Mouse (Mus musculus) gastrocnemius, adult 18-20 months (tissue): ENCODE measurements around the gene Pitpnb. TPM values are rescaled to one million over a fixed set of nuclear protein-coding genes. Genes with fewer than 3 reads are reported as not detected.
A peak's percentile ranks its signal among the peaks of the same experiment; 100 is the strongest.

Source experiments
- DNase-seq: peaks from one replicate; pipeline ENCODE4 v3.0.0; 2021; ENCODE audit warnings: low spot score
- total RNA-seq, 2 experiments: library from RNA; stranded (reverse); gene quantifications; 2 replicates each; pipeline ENCODE4 v1.2.3; 2021

Pitpnb gene
- total RNA-seq, 2 experiments from 2014 or later: 21.1 to 22.0 TPM

GRCm38 (mm10) chr5:111396199-111396598, 65.6 kb downstream of the Pitpnb start:
- DNase-seq: no peak

GRCm38 (mm10) chr5:111398471-111398870, 67.9 kb downstream of the Pitpnb start:
- no peak for DNase-seq

- DNase-seq: no peak
Observed at GRCm38 (mm10) chr5:111399271-111399670, 68.7 kb downstream of the Pitpnb start.

DNA sequence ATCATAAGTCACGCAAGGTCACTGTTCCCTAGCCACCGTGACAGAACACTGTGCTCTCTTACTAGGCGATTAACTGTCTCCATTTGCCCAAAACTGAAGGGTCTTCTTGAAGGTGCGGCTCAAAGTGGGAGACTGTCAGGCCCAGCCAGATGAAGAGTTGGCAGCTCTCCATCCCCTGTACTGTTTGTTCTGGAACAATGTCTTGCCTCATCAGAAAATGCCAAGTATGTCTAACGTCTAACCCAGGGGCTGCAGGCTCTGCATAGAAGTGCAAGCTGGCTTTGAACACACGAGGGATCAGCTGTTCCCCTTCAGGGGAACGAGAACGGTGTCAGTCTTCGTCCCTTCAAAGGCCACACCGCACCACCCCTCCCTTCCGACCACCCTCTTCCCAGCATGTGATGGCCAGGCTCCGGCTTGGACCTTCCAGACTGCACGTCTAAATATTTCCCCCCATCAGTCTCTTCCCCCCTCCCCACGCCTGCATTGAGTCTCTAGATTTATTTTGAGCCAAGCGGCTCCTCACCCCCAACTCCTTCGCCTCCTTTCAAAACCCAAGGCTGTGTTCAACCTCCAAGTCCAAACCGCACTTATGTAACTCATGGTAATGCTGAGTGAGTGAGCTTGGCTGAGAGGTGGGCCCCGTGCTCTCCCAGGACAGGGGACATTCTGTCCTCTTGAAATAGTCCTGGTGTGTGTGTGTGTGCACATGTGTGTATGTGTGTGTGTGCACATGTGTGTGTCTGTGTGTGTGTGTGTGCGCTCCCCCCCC, 71.5 kb downstream of the Pitpnb start:
- peak; percentile 40 for DNase-seq

DNA sequence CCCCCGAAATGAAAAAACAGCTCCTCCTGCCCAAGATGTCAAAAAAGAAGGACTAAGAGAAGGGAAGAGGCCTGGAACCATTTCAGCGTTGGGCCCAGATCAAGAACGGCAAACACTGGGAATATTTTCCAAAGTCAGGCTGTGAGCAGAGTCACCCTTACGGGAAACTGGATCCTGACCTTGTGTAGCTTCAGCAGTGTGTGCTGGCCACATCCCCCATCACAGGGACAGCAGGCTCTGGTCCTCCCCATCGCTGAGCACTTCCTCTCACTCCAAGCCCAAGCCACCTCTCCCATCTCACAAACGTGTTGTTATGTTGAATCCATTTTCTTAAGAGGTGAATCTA, 72.1 kb downstream of the Pitpnb start:
- peak; percentile 51 for DNase-seq

- DNase-seq: no peak
Observed at GRCm38 (mm10) chr5:111404721-111405120, 74.2 kb downstream of the Pitpnb start.

- DNase-seq: peak; percentile 58
Observed at GRCm38 (mm10) chr5:111408470-111409105, 78.0 kb downstream of the Pitpnb start.

DNA sequence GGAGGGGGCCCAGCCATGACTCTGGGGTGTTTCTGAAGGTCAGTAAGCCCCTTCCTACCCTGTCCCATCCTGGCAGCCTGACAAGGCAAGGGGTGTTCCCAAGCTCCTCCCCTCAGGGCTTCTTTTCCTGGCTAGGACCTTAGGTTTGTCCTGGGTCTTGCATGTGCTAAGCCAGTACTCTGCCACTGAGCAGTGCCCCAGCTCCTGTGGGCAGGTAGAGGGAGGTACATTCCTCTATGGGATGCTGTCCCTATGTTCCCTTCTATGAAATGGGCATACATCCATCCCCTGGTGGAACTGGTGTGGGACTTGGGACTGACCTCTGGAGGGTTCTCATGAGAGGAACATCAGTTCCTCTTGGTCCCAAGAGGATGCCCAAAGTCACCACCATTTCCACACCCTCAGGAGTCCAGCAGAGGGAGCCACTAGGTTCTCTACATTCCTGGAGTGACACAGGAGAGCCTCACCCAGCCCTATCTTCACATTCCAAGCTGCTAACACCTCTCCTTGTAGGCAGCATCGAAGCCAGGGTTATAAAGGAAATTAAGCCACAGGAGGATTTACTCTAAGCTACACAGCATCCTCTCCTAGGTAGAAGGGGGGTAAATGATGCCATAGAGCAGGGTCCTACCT, 79.0 kb downstream of the Pitpnb start:
- no peak for DNase-seq

DNA sequence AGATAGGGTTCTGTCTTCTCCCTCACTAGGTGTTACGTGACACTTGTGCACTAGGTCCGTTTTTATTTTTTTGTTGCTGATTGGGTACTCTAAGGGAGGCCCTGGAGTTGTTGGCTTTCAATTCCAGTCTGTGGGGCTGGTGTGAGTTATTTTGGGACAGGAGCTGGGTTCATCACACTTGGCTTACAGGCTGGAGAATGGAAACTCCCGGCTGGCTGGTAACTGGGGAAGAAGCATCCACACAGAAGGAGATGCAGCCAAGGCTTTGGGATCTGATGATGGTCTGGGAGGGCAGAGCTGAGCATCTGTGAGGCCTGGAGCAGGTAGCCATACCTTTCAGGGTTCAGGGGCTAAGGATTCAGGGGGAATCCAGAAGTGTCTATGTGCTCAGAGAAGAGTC, 80.1 kb downstream of the Pitpnb start:
- peak; percentile 66 for DNase-seq

DNA sequence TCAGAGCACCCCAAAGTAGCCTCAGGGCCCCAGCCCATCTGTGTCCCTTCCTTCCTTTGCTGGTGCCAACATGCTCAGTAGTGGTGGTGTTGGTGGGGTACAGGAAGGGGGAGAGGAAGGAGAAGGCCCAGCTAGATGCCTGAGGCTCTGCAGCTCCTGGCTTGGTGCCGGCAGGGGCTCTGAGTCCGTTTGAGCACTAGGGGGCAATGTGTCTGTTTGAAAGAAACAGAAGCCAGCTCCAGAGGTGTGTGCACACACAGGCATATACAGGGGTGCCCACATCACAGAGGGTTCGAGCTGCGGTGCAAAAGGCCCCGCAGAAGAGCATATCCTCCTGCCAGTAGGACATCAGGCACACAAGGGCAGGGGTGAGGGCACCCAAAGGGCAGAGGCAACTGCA, 83.6 kb downstream of the Pitpnb start:
- DNase-seq: peak; percentile 87

GRCm38 (mm10) chr5:111414770-111415249, 84.2 kb downstream of the Pitpnb start:
- DNase-seq: no peak

DNA sequence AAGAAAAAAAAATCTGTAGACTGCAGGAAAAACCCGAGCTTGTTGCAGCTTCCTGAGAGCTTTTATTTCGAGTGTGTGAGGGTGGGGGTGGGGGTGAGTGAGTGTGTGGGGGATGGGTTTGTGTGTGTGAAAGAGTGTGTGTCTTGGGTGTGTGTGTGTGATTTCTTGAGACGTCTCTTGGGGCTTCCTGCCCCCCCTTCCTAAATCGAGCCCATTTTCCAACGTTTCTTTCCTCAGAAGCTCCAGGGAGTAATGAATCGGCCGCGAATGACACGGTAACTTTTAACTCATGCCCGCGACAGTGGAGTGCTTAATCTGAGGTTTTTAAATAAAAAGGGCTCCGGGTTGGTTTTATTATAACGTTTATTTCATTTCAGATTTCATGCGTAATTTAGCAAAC, 85.0 kb downstream of the Pitpnb start:
- DNase-seq: no peak

- no peak for DNase-seq
Observed at GRCm38 (mm10) chr5:111416048-111416447, 85.5 kb downstream of the Pitpnb start.

DNA sequence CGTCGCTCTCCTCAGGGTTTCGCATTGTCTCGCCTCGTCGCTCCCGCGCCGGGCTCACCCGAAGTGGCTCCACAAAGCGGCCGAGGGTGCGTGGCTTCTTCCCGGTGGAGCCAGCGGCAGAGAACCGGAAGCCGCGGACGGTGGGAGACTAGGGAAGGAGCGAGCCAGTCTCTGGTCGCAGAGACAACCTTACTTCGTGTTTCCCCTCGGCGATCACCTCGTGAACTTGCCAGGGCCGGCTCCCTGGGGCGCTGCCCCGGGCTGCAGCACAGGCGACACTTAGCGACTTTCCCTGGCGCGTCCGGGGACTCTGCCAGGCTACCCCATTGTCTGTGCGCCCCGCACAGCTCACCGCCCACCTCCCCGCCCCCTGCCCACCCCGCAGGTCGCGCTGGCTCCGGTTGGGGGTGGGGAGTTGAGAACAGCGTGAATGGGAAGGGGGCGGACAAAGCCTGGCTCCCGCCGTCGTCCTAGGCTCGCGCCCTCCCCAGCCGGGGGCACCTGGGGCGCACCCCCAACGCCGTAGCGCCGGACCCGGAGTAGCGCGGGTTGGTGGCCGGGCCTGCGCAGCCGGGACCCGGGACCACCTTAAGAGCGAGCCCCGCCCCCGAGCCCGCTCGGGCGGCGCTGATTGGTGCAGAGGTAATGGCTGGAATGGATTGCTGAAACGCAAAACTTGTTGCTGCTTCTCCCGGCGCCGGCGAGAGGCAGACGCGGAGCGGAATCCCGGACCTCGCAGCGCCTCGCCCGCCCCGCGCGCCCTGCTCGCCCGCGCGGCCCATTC, 86.2 kb downstream of the Pitpnb start, which contains the start of gene Mn1:
Gene Mn1, plus strand, starts transcription at position 772 of the 784 bp plus-strand sequence.
- peak; percentile 92 for DNase-seq

- no peak for DNase-seq
Observed at GRCm38 (mm10) chr5:111417378-111418131, 87.0 kb downstream of the Pitpnb start.

GRCm38 (mm10) chr5:111418202-111419120, 87.9 kb downstream of the Pitpnb start:
- DNase-seq: no peak

DNA sequence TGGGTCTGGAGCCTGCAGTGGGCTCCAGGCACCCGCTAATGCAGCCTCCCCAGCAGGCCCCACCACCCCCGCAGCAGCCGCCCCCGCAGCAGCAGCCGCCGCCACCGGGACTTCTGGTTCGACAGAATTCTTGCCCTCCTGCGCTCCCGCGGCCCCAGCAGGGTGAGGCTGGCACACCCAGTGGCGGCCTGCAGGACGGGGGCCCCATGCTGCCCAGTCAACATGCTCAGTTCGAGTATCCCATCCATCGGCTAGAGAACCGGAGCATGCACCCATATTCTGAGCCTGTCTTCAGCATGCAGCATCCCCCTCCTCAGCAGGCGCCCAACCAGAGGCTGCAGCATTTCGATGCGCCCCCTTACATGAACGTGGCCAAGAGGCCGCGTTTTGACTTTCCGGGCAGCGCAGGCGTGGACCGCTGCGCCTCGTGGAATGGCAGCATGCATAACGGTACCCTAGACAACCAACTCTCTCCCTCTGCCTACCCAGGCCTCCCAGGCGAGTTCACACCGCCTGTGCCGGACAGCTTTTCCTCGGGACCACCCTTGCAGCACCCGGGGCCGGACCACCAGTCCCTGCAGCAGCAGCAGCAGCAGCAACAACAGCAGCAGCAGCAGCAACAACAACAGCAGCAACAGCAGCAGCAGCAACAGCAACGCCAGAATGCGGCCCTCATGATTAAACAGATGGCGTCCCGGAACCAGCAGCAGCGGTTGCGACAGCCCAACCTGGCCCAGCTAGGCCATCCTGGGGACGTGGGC, 88.7 kb downstream of the Pitpnb start:
- DNase-seq: no peak

GRCm38 (mm10) chr5:111420011-111420691, 89.6 kb downstream of the Pitpnb start:
- no peak for DNase-seq
